Mouse (Mus musculus): Measurements from ENCODE around the gene Oog4. TPM values are rescaled to one million over a fixed set of nuclear protein-coding genes. Genes with fewer than 3 reads are reported as not detected.

The Oog4 gene
- polyA plus RNA-seq, 1 experiment from 2014 or later: not detected

Other genes with a start within 250 kb of the Oog4 start
- 15.2 and 15.6 TPM in 2 replicates for gene Prdm2, start 237.3 kb downstream of the Oog4 start, polyA plus RNA-seq (2014; fragmentation: Nextera tagmentation; extraction: Ambion mirVana)
- 35.4 and 41.3 TPM in 2 replicates for gene Pdpn, start 150.8 kb downstream of the Oog4 start, polyA plus RNA-seq (2014; fragmentation: Nextera tagmentation; extraction: Ambion mirVana)
- not detected in 2 replicates for gene Lrrc38, start 100.6 kb downstream of the Oog4 start, polyA plus RNA-seq (2014; fragmentation: Nextera tagmentation; extraction: Ambion mirVana)
- gene Pramel1, start 55.9 kb downstream of the Oog4 start, polyA plus RNA-seq (2014; fragmentation: Nextera tagmentation; extraction: Ambion mirVana): not detected in 2 replicates
- gene Pramef8, start 37.9 kb downstream of the Oog4 start, polyA plus RNA-seq (2014; fragmentation: Nextera tagmentation; extraction: Ambion mirVana): 15.1 and 18.4 TPM in 2 replicates
- not detected in 2 replicates for gene Gm13043, start 61.0 kb upstream of the Oog4 start, polyA plus RNA-seq (2014; fragmentation: Nextera tagmentation; extraction: Ambion mirVana)
- not detected in 2 replicates for gene Gm13040, start 85.6 kb upstream of the Oog4 start, polyA plus RNA-seq (2014; fragmentation: Nextera tagmentation; extraction: Ambion mirVana)
- not detected in 2 replicates for gene BC080695, start 101.4 kb upstream of the Oog4 start, polyA plus RNA-seq (2014; fragmentation: Nextera tagmentation; extraction: Ambion mirVana)
- gene Gm13057, start 101.4 kb upstream of the Oog4 start, polyA plus RNA-seq (2014; fragmentation: Nextera tagmentation; extraction: Ambion mirVana): not detected in 2 replicates
- gene Gm13083, start 164.7 kb upstream of the Oog4 start, polyA plus RNA-seq (2014; fragmentation: Nextera tagmentation; extraction: Ambion mirVana): not detected in 2 replicates
- not detected in 2 replicates for gene Gm13088, start 206.9 kb upstream of the Oog4 start, polyA plus RNA-seq (2014; fragmentation: Nextera tagmentation; extraction: Ambion mirVana)

All from stomach, embryonic 14.5 days (tissue).